Mouse (Mus musculus) heart, embryonic 13.5 days (tissue): ENCODE measurements around the gene BC048562. TPM values are rescaled to one million over a fixed set of nuclear protein-coding genes. Genes with fewer than 3 reads are reported as not detected.

Experiments used
- ATAC-seq: fragments of 200-750 bp; cut with Nextera tagmentation; 2 replicates; pipeline ENCODE4 v1.8.0; 2017; ENCODE audit warnings: moderate TSS enrichment; ENCODE audit not compliant: insufficient number of reproducible peaks, low FRiP score, low TSS enrichment; ENCODE audit errors: extremely low read depth
- H3K27ac ChIP-seq: fragments of 300-500 bp; sonication (generic); replicated peaks from 2 replicates; pipeline ENCODE4 v1.5.1; 2015; ENCODE audit warnings: moderate library complexity, mild to moderate bottlenecking, inconsistent platforms
- H3K27me3 ChIP-seq: fragments of 300-500 bp; sonication (generic); replicated peaks from 2 replicates; pipeline ENCODE4 v1.6.1; 2015; ENCODE audit warnings: mild to moderate bottlenecking, inconsistent platforms
- H3K36me3 ChIP-seq: fragments of 300-500 bp; sonication (generic); 2 replicates; pipeline ENCODE4 v1.6.1; 2015; ENCODE audit warnings: mild to moderate bottlenecking, inconsistent platforms
- H3K4me1 ChIP-seq: fragments of 300-500 bp; sonication (generic); 2 replicates; pipeline ENCODE4 v1.6.1; 2015; ENCODE audit warnings: inconsistent platforms
- H3K4me2 ChIP-seq: fragments of 300-500 bp; sonication (generic); 2 replicates; pipeline ENCODE4 v1.6.1; 2015; ENCODE audit warnings: inconsistent platforms, mild to moderate bottlenecking, moderate library complexity
- H3K4me3 ChIP-seq: fragments of 300-500 bp; sonication (generic); 2 replicates; pipeline ENCODE4 v1.5.1; 2015; ENCODE audit warnings: moderate library complexity, mild to moderate bottlenecking, inconsistent platforms
- H3K9ac ChIP-seq: fragments of 300-500 bp; sonication (generic); 2 replicates; pipeline ENCODE4 v1.6.1; 2015; ENCODE audit warnings: inconsistent platforms, mild to moderate bottlenecking, moderate library complexity
- H3K9me3 ChIP-seq: fragments of 300-500 bp; sonication (generic); 2 replicates; pipeline ENCODE4 v1.6.1; 2016; ENCODE audit warnings: inconsistent platforms
- WGBS: fragments of 180-500 bp; shearing (Covaris S2); methylation state at CpG from one replicate; pipeline ENCODE4 v1.1.7; 2015; ENCODE audit warnings: mixed read lengths; 5-methylcytosine and 5-hydroxymethylcytosine counted together
- polyA plus RNA-seq: library from polyadenylated mRNA; unstranded; fragments of >200 nt; fragmentation: Nextera tagmentation; extraction: Ambion mirVana; gene quantifications from 2 replicates; pipeline ENCODE4 v1.2.1, GENCODE M21; 2015

Gene BC048562
- polyA plus RNA-seq, 1 experiment from 2014 or later: not detected

DNA sequence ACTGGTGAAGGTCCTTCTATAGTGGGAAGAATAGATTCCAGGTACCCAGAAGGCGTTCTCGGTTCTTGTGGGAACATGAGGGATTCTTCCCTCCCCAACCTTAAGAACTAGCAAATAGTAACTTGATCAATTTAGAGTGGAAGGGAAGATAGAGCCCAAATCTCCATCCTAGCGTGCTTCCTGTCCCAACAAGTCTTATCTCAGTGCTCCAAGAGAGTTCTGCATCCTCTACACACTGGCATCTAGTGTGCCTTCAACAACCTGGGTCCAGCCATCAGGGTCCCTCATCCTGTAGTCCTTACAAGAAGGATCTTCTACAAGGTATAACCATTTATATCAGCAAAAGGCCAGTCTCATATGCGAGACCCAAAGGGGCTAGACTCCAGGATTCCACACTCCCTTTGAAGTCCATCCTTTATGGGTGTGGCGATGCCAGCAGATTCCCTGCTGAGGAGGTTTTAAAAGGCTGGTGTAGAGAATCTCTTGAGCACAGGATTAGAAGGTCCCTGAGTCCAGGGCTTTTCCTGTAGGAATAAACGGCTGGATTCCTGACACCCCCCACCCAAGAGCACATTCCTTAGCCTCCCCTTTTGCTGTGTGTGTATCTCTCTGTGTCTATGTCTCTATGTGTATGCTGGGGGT is 15.4 kb downstream of the BC048562 start:
- Histone ChIP-seq H3K4me2 (peak overlapping the region; percentile 94), H3K9ac (peak overlapping the region; percentile 89), H3K27ac (peak overlapping the region; percentile 98), H3K27me3 (no peaks in the 10 kb centered on the region), H3K4me1 (peaks cover 48% of the 10 kb centered on the region), H3K4me3 (peak overlapping the region; percentile 71), H3K36me3 (peaks cover 26% of the 10 kb centered on the region), H3K9me3 (no peaks in the 10 kb centered on the region)
- no peak for ATAC-seq
- WGBS: 38% methylated on average over 6 of the region's 6 CpGs

DNA sequence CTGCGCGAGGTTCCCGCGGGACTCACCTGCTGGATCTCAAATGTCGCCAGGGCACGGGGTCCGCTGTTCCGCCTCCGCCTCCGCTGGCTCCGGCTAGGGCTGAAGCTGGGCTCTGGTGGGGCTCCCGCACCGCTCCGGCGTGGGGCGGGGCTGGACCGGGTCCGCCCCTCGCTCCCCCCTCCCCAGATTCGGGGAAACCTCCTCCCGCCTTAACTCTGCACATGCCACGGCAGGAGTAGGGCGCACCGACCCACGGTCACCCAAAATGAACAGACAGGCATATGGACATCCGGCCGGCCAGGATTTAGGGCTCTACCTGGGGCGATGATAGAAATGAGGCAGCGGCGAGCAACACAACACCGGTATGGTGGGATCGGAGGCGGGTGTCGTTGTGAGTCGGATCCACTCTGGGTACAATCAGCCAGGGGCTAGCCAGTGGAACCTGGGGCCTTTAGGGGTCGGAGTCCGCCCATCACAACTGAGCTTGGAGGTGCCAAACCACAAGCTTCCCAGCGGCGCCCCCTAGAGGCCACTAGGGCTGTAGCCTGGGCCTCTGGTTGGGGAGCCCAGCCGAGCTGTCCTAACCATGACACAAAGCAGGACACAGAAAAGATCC is 16.1 kb downstream of the BC048562 start:
- Histone ChIP-seq H3K36me3 (peaks cover 23% of the 10 kb centered on the region), H3K4me1 (peaks cover 48% of the 10 kb centered on the region), H3K9ac (peak overlapping the region; percentile 89), H3K27ac (peak overlapping the region; percentile 98), H3K4me2 (peak overlapping the region; percentile 94), H3K27me3 (no peaks in the 10 kb centered on the region), H3K9me3 (no peaks in the 10 kb centered on the region), H3K4me3 (peak overlapping the region; percentile 71)
- 1% methylated on average over 40 of the region's 40 CpGs for WGBS
- ATAC-seq: peak; percentile 73

DNA sequence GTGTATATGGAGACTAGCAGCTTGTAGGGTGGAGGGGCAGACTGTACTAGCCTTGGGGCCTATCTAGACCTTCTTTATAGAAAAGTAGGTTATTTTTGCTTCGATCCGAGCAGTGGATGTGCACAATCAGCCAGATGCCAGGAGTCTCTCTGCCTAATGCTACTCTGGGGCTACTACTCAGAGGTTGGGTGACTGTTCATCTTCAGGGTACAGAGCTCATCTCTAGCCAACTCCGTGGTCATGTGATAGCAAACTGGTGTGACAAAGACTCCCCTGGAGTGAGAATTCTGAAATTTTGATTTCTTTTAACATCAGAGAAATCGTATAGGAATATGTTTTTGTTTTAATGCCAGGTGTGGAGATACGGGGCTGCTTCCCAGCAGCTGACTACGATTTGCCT is 16.6 kb downstream of the BC048562 start:
- no peak for ATAC-seq
- peak overlapping the region; percentile 98 for H3K27ac ChIP-seq
- no peaks in the 10 kb centered on the region for H3K9me3 ChIP-seq
- peaks cover 18% of the 10 kb centered on the region for H3K36me3 ChIP-seq
- peak overlapping the region; percentile 89 for H3K9ac ChIP-seq
- 39% methylated on average over 6 of the region's 6 CpGs for WGBS
- no peaks in the 10 kb centered on the region for H3K27me3 ChIP-seq
- H3K4me2 ChIP-seq: peak overlapping the region; percentile 94
- peaks cover 48% of the 10 kb centered on the region for H3K4me1 ChIP-seq
- peak overlapping the region; percentile 71 for H3K4me3 ChIP-seq

DNA sequence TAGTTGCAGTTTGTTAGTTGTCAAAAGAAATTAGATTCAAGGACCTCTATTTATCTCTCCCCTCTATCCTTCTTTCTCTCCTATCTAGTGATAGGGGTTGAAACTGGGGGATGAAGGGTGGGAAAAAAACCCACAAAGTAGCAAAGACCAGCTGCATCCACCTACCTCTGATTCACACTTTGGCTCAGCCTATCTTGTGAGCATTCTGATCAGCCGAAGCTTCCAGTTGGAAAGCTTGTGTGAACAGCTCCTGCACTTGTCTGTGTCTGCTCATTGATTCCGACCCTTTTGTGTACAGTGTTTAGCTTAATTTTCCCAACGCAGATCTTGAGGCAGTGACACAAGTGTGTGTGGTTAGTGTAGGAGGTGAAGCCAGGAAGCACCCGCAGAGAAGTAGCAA is 17.2 kb downstream of the BC048562 start:
- Histone ChIP-seq H3K36me3 (peaks cover 12% of the 10 kb centered on the region), H3K27me3 (no peaks in the 10 kb centered on the region), H3K4me2 (peak overlapping the region; percentile 94), H3K4me3 (no peak overlapping the region), H3K27ac (peak overlapping the region; percentile 98), H3K9ac (peak overlapping the region; percentile 89), H3K9me3 (no peaks in the 10 kb centered on the region), H3K4me1 (peaks cover 44% of the 10 kb centered on the region)
- no peak for ATAC-seq
- WGBS: 64% methylated on average over 4 of the region's 4 CpGs

DNA sequence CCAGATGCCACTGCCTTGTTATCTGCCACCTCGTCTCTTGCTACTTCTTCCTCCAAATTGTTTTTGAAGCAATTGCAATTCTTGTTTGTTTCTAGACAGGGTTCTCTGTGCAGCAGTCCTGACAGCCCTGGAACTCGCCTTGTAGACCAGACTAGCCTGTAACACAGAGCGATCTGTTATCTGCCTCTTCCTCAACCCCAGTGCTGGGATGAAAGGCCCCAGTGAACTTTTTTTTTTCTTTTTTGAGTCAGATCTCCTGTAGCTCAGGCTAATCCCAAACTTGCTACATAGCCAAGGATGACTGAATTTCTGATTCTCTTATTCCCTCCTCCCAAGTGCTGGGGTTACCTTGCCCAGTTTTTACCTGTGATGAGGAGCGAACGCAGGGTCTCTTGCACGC is 18.1 kb downstream of the BC048562 start:
- Histone ChIP-seq H3K4me3 (no peak overlapping the region), H3K9me3 (no peaks in the 10 kb centered on the region), H3K36me3 (0 out of 2 replicates have a peak, but pooled peaks cover 3% of the 10 kb centered on the region), H3K27ac (no peak overlapping the region), H3K9ac (no peak overlapping the region), H3K4me2 (no peak overlapping the region), H3K27me3 (no peaks in the 10 kb centered on the region), H3K4me1 (peaks cover 34% of the 10 kb centered on the region)
- ATAC-seq: no peak
- 78% methylated on average over 6 of the region's 6 CpGs for WGBS

DNA sequence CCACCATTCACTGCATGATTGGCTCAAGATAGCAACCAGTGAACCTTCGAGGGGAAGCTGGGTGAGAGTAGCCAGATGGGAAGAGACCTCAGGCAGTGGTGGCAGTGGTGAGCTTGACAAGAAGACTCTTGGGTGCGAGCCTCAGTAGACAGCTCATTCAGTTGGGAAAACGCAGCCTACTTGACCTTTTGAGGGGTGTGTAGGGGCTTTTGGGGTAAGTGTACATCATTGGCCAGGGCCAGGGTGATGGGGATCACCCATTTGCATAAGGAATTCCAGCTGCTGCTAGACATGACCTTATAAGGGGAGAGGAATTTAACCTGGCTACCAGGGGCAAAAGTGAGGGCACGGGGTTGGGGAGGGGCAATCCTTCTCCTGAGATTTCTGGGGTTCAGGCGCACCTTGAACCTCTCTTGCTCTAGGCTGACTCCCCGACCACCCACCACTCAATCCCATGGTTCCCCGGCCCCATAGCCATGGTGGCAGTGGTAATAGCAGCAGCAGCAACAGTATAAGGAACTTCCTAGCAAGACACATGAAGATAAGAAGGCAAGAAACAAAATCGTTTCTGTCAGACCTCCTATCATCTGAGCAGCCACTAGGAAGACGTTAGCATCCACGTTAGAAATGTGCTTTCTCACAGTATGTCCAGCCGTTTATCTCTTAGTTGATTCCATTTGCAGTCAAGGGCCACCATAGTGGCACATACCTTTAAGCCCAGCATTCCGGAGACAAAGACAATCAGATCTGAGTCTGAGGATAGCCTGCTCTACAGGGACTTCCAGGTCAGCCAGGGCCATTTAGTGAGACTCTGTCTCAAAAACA is 19.7 kb downstream of the BC048562 start:
- 56% methylated on average over 12 of the region's 12 CpGs for WGBS
- no peak overlapping the region for H3K4me2 ChIP-seq
- no peak overlapping the region for H3K27ac ChIP-seq
- no peak overlapping the region for H3K4me3 ChIP-seq
- no peaks in the 10 kb centered on the region for H3K27me3 ChIP-seq
- no peak for ATAC-seq
- H3K9me3 ChIP-seq: no peaks in the 10 kb centered on the region
- no peaks in the 10 kb centered on the region for H3K36me3 ChIP-seq
- H3K4me1 ChIP-seq: peaks cover 24% of the 10 kb centered on the region
- H3K9ac ChIP-seq: no peak overlapping the region

DNA sequence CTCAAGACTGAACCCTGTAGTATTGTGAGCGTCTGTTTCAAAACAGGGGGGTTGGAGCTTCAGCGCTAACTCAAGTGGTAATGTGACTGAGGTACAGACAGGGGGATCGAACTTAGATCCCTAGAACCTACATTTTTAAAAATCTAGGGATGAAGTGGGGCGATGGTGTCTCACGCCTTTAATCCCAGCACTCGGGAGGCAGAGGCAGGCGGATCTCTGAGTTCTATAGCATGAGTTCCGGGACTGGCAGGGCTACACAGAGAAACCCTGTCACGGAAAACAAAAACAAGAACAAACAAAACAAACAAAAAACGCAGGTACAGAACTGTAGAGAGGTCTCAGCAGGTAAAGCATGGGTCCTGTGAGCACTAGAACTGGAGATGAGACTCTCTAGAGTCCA is 20.7 kb downstream of the BC048562 start:
- Histone ChIP-seq H3K36me3 (no peaks in the 10 kb centered on the region), H3K27ac (no peak overlapping the region), H3K4me1 (peaks cover 26% of the 10 kb centered on the region), H3K4me3 (no peak overlapping the region), H3K27me3 (no peaks in the 10 kb centered on the region), H3K9ac (no peak overlapping the region), H3K9me3 (no peaks in the 10 kb centered on the region), H3K4me2 (no peak overlapping the region)
- no peak for ATAC-seq
- WGBS: 82% methylated on average over 10 of the region's 10 CpGs

DNA sequence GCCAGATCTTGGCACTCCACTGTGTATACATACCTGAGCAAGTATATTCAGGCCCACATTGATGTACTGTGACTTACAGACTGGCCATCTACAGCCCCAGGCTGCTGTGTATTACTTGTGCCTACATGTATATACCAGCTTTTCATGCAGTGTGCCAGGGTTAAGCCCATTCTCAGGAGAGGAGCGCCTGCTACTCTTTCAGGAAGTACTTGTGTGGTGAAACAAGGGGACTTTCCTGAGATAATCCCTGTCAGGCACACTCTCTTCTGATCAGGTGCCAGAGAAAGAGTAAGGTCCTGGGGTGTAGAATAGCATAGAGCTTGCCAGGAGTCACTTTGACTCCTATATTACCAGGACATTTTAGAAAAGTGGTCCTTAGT is 23.6 kb downstream of the BC048562 start:
- Histone ChIP-seq H3K4me3 (peak overlapping the region; percentile 85), H3K36me3 (peaks cover 23% of the 10 kb centered on the region), H3K27ac (peak overlapping the region; percentile 92), H3K4me2 (peak overlapping the region; percentile 89), H3K27me3 (no peaks in the 10 kb centered on the region), H3K4me1 (peaks cover 28% of the 10 kb centered on the region), H3K9me3 (no peaks in the 10 kb centered on the region), H3K9ac (peak overlapping the region; percentile 97; the same call in 1 of the 2 replicates)
- WGBS: 65% methylated on average over 1 of the region's 1 CpGs
- no peak for ATAC-seq

DNA sequence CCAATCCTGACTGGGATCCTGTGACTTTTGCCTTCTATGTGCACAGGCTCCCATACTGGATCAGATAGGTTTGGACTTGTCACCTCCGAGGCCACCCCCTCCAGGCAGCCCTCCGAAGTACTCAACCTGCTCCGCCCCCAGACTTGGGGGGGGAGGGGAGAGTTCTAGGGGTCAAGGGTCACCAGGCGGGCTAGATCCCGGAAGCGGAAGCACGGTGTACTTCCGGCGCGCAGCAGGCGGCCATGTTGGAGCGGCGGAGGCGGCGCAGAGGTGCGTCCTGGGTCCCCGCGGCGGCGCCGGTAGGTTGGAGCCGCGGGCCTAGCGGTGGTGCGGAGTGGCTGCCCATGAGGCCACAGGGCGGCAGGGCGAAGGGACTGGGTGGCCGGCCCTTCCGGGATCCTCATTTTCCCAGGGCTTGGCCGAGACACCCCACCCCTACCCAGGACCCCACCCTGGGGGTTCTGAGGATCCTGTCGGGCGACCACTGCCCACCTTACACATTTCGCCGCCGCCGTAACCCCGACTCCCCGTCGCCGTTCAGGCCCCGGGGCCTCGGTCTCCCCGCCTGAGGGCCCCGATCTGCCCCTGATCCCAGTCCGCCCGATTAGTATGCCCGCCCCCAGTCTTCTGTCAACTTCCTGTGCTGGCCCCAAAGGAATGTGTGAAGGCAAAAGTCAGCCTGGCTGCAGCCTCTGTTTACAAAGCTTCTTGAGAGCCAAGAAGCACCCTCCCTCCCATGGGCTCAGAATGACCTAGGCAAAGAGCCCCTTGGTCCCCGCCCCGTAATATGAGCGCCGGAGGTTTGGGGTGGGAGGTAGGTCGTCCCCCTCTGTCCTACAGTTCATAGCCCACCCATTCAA is 24.3 kb downstream of the BC048562 start, which contains the start of gene Ccdc71:
Gene Ccdc71 (plus strand): TSS at position 209 of the 860 bp plus-strand sequence.
- ATAC-seq: peak; percentile 74
- Histone ChIP-seq H3K27me3 (no peaks in the 10 kb centered on the region), H3K9ac (peak within 1 kb of the TSS; percentile 97), H3K4me2 (peak within 1 kb of the TSS; percentile 89), H3K9me3 (no peaks in the 10 kb centered on the region), H3K4me3 (peak within 1 kb of the TSS; percentile 85), H3K27ac (peak within 1 kb of the TSS; percentile 92), H3K4me1 (peaks cover 28% of the 10 kb centered on the region), H3K36me3 (peaks cover 29% of the 10 kb centered on the region)
- under 1% methylated on average over 52 of the region's 52 CpGs for WGBS

DNA sequence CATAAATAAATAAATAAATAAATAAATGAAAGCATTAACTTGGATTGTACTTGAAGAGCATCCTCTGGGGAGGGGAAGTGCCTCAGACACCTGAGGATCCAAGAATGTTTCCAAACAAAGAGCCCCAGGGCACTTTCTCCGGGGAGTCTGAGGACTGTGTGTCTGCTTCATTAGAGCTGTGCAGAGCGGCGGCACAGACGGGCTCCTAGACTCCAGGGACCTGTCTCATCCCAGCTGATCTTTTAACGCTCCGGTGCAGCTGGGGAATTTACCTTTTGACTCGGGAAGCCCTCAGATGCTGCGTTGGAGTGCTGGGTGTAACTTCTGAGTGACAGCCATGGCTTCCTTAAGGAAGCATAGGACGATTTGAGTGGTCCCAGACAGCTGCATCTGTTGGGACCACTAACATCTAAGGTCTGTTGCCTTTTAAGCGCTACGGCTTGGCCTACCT is 24.9 kb downstream of the BC048562 start, which contains the start of gene Klhdc8b:
Gene Klhdc8b (minus strand): TSS at position 401 of the 451 bp plus-strand sequence.
- peaks cover 28% of the 10 kb centered on the region for H3K4me1 ChIP-seq
- H3K36me3 ChIP-seq: peaks cover 36% of the 10 kb centered on the region
- WGBS: 22% methylated on average over 11 of the region's 11 CpGs
- ATAC-seq: no peak
- peak within 1 kb of the TSS; percentile 85 for H3K4me3 ChIP-seq
- peak within 1 kb of the TSS; percentile 89 for H3K4me2 ChIP-seq
- H3K27me3 ChIP-seq: no peaks in the 10 kb centered on the region
- peak within 1 kb of the TSS; percentile 97 for H3K9ac ChIP-seq
- H3K27ac ChIP-seq: peak within 1 kb of the TSS; percentile 92
- no peaks in the 10 kb centered on the region for H3K9me3 ChIP-seq
